Mouse (Mus musculus): Measurements from ENCODE around the gene Pou2f2. TPM values are rescaled to one million over a fixed set of nuclear protein-coding genes. Genes with fewer than 3 reads are reported as not detected.
A peak's percentile ranks its signal among the peaks of the same experiment; 100 is the strongest.

Gene Pou2f2
- total RNA-seq, 4 experiments from 2014 or later = 10.5 to 13.2 (median 11.9) TPM

DNA sequence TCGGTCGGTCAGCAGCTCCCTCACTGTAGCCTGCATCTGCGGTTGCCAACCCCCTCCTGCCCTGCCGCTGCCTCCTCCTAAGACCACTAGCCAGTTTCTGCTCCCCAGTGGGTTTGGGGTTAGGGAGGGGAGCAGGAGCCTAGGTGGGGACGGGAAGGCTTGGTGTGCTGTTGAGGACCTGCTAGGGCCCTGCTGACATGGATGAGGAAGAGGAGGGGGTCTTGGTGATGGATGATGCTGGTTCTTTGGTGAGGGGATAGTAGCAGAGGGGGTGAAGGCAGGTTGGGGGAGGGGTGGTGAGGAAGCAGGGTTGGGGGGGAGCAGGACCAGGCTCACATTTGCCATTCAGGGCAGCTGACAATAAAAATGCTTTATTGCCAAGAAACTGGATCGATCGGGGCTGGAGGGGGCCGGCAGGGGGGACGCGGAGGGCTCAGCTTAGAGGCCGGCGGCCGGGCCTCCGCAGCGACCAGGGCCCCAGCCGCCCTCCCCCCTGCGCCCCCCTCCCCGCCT is 29.3 kb downstream of the Pou2f2 start:
- no peak for DNase-seq (ENCODE audit: low spot score in 2 of 2)

DNA sequence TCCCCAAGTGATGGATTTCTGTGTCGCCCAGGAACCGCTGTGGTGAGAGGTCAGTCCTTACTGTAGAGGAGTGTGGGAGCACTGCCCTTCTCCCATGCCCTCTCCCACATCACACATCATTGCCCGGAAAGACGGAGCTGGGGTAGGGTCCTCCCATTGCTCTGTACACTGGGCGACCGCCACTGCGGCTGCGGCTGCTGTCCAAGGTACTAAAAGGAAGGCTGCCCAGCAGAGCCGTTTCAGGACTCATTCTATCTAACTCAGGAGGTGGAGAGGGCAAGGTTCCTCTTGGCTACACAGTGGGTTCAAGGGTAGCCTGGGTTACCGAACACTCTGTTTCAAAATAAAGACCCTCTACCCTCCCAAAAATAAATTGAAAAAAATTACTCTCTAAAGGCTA is 33.6 kb downstream of the Pou2f2 start:
- no peak for DNase-seq (ENCODE audit: low spot score in 2 of 2)

DNA sequence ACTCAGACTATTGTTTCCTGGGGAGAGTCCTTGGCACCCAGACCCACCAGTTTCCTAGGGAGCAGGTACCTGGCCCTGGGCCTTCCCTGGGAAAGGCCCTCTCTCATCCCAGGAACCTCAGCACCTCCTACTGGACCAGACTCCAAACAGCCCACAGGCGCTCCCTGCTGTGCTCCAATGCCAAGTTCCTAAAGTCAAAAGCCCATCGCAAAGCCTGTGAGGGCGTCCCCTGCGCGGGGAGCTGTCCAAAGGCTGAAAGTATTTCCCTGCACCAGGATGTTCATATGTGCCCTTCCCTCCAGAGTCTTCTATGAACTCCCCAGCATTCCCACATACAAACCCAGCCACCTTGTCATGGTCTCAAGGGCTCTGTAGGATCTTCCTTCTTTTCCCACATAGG is 37.8 kb downstream of the Pou2f2 start:
- no peak for DNase-seq (ENCODE audit: low spot score in 2 of 2)

DNA sequence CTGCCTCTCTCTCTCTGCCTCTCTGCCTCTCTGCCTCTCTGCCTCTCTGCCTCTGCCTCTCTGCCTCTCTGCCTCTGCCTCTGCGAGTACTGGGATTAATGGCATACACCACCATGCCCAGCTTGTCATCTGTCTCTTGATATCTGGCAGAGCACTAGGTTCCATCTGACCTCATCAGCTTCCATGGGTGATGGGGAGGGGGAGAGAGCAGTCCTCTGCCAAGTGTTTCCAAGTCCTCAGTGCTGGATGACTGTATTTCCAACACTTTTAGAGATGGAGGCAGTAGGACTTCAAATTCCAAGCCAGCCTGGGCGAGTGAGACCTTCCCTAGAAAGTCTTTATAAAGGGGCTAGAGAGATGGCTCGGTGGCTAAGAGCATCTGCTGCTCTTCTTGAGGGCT is 42.0 kb downstream of the Pou2f2 start:
- no peak for DNase-seq (ENCODE audit: low spot score in 2 of 2)

DNA sequence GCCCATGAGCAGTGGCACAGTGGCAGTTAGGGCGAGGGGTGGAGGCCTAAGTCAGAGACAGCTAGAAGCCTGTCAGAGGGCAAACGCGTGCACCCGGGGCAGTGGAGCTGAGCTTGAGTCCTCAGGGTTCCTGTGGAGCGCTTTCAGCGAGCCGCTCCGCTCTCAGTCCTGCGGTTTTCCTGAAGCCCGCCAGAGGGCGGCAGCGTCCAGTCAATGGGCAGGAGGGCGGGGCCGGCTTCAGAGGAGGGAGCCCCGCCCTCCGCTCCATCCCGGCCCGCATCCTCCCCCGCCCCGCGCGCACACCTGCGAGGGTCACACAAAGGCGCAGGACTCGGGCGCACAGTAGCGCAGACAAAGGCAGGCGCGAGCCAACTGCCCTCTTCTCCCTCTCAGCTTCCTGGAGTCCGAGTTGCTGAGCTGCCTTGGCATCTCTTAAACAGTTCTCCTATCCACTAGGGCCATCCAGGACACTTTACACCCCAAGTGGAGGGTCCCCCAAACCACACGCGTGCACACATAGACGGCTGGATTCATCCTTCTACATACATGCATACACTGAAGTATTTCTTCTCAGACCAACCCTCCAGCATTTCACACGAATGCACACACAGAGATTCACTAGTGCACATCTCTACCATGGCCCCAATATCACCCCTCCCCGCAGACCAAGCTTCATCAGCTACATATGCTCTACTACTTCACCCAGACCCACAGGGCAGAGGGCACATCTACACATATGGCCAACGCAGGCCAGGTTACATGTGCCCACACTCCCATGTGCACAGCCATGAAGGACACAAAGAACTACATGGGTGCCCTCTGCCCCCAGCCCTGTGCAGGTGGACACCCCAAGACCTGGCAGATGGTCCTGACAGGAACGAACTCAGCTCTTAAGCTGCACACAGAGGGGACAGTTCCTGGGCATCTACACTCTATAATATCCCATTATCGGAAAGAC is 46.2 kb downstream of the Pou2f2 start:
- DNase-seq (ENCODE audit: low spot score in 2 of 2) = peak; percentile 48 to 71

DNA sequence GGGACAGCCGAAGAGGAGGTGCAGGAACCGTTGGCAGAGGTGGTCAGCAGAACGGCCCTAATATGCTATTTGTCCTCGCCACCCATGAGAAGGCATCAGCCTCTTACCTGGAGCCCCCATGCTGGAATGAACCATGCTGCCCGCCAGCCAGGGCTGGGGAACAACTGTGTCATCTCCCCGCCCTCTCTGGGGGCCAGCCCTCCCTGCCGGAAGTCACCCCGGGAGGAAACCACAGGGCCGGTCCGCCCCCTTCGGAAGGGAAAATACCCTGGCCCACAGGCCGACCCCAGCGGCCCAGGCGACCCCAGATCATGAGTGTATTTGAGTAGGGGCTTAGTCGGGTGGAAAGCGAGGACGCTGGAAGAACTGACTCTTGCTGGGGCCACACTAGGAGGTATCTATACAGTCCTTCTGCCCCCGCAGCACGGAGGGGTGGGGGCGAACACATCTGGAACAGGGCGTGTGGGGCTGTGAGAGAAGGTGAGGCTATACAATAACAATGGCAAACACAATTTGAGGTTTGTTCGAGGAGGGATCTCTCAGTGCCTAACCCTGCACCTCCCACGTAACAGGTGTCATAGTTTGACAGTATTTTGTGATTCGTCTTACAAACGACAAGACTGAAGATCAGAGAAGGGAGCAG is 47.1 kb downstream of the Pou2f2 start:
- DNase-seq (ENCODE audit: low spot score in 2 of 2) = no peak

DNA sequence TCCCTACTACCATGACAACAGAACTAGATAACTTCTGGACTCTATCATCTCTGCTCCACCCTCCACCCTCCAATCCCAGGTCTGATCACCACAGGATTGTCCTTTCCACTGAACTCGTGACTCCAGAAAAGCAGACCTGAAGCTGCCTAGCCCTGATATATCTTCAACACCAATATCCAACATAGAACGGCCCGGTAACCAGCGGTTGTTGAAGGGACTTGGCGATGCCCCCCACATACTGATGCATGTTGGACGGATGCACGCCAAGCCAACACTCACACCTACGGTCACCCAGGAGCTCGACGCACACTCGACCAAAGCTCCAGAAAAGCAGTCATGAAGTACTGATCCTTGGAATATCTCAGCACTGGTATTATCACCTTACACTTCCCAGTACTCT is 48.3 kb downstream of the Pou2f2 start:
- DNase-seq (ENCODE audit: low spot score in 2 of 2) = no peak

DNA sequence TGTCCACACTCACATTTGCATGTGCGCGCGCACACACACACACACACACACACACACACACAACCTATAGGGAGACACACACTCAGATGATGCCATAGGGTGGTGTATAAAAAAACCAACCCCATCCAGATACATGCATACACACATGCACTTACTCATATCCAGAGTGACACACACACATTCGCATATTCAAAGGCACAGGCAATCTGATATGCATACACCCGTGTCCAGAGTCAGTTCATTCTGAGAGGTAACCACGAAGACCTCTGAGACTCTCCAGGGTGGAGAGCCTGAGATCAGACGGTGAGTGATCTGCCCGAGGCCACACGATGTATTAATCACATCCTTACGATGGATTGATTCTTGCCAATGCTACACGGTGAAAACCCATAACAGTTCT is 49.0 kb downstream of the Pou2f2 start:
- no peak for DNase-seq (ENCODE audit: low spot score in 2 of 2)

DNA sequence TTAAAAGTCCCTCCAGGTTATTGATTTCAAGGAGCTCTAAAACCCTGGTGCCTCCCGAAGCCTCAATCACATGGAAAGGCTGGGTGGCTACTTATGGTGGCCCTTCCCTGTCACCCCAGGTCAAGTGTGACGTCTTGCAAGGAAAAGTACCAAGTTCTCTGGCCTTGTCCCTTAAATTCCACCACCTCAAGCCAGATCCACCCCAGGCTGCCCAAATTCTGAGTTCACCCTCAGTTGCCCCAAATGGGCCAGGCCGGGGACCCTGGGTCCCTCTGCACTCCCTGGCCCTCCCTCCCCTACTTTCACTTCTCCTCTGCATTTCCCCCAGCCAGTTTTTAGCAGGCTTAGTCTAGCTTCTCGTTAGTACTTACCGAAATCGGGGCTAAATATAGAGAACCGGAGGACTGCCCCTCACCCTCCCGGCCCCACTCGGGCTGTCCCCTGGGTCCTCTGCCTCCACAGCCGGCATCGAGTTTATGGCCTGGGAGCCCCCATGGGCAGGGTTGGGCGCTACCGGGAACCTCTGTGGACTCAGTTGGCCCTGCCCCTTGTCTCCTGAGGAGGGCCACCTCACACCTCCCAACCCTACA is 50.0 kb downstream of the Pou2f2 start:
- DNase-seq (ENCODE audit: low spot score in 2 of 2) = no peak

DNA sequence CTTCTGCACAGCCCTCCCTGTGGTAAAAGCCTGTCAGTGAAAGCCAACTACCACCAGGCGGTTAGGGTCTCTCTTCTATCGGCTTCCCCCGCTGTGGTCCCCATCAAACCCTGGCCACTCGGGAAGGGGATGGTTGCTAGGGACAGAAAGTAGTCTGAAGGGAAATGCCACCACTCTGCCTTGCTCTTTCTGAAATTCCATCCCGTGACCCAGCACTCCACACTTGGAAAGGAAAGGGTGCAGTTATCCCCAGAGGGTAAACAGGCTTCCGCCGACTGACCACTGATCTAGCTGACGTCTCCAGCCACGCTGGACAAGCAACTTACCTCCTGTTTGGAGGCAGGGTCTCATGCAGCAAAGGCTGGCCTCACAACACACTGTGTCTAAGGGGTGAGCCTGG is 51.6 kb downstream of the Pou2f2 start:
- no peak for DNase-seq (ENCODE audit: low spot score in 2 of 2)

DNA sequence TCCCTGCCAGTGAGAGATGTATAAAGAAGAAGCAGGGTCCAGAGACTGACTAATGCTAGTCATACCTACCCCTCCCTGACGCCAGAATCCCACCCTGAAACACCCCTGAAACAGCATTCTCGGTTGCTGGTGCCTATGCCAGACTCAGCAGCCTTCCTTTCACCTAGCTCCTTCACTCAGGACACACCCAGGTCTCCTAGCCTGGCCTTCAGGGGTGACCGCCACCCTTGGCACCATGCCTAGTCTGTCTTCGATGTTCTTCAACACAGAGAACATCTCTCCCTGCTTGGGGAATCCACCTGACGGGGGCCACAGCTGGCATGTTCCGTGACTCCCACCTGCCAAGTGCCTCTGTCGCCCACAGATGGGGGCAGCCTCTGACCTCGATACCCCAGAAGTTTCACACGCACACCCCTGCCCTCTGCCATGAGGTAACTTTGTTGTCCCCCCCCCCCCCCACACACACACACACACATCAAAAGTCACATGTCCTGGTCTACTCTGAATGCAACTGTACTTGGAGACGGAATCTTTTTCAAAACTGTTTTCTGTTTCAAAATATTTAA is 53.7 kb downstream of the Pou2f2 start:
- no peak for DNase-seq (ENCODE audit: low spot score in 2 of 2)

DNA sequence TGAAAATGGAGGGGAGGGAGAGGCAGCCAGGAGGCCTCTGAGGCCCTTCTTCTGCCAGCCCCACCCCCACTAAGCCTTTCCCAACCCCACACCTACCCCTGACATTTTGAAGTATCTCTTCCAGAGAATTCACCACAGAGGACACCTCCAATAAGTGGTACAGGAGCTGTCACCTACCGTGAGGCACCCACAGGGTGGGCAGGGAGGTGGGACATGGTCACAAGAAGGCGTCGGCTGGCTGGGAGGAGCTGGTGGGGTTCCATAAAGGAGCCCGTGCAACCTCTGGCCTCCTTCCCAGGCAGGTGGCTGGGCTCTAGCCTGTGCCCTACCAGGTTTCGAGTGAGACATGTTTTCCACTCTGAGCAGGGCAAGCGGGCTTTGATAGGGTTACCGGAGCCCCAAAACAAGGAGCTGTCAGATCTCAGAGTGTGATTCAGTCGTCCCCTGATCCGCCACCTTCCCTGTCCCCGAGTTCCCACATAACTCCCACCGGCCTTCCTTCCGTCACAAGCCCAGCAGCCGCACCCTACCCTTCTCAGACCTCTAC is 58.2 kb downstream of the Pou2f2 start:
- DNase-seq (ENCODE audit: low spot score in 2 of 2) = no peak

DNA sequence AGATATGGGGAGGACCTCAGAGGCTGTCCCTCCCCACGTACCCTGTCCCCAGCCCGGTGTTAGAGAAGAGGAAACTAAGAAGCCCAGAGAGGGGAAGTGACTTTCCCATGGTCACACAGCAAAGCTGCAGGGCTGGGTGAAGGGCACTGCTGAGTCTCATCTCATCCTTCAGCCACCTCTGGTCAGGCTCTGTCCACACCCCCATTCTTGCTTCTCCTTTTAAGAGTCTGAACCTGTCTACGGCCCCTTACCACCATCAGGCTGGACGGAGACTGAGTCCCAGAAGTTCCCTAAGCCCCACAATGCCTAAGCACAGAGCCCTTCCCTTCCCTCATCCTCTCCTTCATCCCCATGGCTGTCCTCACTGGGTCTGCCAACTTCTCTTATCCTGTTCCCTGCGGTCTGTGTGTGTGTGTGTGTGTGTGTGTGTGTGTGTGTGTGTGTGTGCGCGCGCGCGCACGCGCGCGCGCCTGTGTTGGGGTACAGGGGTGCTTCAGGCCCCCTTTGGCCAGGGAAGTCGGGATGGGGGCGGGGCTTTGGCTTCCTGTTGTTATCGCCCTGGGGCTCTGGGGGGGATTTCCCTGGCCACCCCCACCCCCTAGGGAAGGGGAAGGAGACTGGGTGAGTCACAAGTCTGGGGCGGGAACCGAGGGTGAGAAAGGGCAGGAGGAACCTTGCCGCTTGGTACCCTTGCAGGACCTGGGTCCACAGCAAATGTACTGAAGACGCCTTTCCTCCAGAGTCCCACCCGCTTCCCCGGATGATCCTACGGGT is 59.3 kb downstream of the Pou2f2 start:
- DNase-seq (ENCODE audit: low spot score in 2 of 2) = no peak

DNA sequence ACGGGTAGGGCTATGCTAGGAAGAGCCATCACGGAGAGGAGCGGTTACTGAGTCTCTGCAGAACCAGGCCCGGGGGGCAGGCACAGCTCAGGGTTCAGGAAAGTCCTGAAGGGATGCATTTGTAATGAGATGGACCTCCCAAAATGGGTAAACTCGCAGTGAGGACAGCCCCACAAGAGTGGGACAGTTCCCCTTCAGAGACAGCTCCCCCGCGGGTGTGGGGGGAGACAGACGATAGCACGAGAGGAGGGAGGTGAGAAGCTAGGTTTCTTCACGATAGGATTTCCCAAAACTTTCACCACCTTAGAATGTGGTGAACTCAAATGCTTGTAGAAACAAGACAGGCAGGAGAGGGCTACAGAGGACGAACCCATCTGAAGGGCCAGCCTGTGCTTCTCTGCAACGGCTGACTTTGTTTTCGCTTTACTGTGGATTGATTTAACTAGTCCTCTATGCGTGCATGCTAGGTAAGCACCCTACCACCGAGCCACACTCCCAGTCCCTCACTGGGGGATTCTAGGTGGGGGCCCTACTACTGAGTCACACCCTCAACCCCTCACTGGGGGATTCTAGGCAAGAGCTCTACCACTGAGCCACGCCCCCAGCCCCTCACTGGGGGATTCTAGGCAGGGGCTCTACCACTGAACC is 66.4 kb downstream of the Pou2f2 start:
- DNase-seq (ENCODE audit: low spot score in 2 of 2) = no peak

DNA sequence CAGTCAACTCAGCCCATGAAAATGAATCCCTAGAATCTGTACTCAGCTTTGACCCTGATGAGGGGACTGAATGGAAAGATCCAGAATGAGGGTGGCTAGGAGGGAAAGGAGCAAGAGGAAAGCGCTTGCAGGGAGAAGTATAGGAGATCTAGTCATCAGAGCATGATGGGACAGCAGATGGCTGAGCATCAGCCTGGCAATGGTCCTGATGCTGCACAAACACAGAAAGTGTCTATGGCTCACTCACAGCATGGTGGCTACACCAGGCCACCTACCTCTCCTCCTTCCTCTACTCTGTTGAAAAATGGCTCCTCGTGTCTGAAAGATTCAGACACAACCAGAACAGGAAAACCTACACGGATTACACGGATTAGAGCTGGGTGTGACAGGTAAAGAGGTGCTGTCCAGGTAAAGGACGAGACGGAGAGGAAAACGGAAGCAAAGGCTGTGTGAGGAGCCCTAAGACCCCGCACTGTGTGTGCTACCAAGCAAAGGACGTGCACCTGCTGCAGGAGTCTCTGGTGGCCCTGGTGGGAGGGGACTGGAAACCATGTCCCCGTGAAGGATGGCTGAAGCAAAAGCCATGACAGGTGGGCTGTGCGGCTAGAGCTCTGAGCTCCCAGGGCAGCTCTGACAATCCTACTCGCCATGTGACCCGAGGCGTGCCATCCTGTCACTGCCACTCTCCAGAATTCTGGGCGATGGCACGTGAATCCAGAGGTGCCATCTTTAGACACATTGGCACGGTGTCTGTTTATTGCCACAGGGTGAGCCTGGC is 67.2 kb downstream of the Pou2f2 start:
- DNase-seq (ENCODE audit: low spot score in 2 of 2) = no peak

DNA sequence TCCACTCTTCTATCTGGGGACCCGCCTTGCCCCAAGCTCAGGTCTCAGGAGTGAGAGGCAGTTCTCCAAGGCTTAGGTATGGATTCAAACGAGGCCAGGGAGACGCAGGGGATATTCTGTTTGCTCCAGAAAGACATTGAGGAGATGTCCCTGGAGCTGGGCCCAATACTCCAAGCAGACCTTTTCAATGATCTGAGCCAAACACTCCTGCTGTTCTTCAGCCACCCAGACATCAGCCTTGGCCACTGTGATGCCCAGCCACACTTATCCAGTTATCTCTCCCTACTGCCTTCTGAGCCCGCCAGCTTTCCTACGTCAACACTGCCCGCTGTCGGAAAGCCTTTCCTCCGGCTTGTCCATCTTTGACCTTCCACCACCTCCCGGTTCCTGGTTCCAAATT is 69.2 kb downstream of the Pou2f2 start:
- no peak for DNase-seq (ENCODE audit: low spot score in 2 of 2)

DNA sequence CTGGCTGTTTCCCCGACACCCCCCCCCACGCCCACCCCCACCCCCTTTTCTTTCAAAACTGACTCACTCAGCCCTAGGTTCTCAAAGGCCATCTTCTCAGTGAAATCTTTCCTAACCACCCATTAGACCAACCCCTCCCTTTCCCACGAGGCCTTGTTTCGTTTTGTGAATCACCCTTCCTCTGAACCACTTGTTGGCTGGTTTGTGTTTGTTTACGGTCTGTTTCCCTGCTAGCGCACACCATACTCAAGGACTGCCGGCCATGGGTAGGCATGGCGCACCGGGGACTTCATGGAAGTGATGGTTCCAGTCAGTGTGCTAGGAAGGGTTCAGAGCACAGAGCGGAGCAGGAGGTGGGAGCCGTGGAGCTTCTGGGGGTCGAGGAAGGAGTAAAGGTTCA is 70.2 kb downstream of the Pou2f2 start:
- DNase-seq (ENCODE audit: low spot score in 2 of 2) = no peak

DNA sequence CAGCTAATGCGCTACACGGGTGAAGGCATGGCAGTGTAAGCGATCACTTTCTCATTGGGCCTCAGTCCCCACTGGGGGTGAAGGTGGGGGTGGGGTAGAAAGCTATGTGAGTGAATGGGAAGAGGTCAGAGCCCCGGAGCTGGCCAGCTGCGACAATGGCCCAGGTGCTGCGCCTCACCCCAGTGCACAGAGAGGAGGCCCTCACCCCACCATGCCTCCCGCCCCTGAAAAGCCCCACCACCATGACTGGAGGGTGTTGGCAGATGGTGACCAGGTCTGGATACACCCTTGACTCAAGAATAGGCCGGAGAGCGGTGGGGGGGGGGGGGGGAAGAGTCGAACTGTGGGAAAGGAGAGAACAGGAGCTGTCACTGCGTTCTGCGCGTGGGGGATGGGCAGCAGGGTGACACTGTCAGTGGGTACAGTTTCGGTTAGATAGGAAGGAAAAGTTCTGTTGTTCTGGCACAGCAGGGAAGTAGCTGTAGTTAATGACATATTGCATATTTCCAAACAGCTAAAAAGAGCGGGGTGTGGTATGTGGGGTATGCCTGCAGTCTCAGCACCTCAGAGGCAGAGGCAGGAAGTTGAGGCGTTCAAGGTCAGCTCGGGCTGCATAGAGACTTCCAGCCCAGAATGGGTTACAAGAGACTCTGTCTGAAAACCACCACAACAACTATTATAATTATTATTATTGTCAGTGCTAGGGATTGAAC is 72.6 kb downstream of the Pou2f2 start:
- no peak for DNase-seq (ENCODE audit: low spot score in 2 of 2)
